Mouse (Mus musculus): Measurements from ENCODE around the gene Fastkd2. TPM values are rescaled to one million over a fixed set of nuclear protein-coding genes. Genes with fewer than 3 reads are reported as not detected.

Fastkd2 gene
- polyA plus RNA-seq, 2 experiments, result 8.2 to 42.7 TPM

GRCm38 (mm10) chr1:63764395-63764794, 34.0 kb downstream of the Fastkd2 start:
- no peak overlapping the region for H3K4me2 ChIP-seq (ENCODE audit: low read depth)
- H3K9me3 ChIP-seq (ENCODE audit: control insufficient read depth, low read length), result no peaks in the 10 kb centered on the region
- no peak for DNase-seq (ENCODE audit: low read depth in 3 of 3, low spot score in 3 of 3)
- TF ChIP-seq EP300 (IDR thresholded peaks at IDR 0.05; ENCODE audit: low read depth) (no peak), CTCF (IDR thresholded peaks at IDR 0.05; ENCODE audit: low read depth) (no peak)
- H3K4me1 ChIP-seq (replicated peaks; ENCODE audit: control insufficient read depth in 2 of 2, insufficient read depth in 2 of 2, low read length in 1 of 2), result no peaks in the 10 kb centered on the region
- H3K4me3 ChIP-seq (ENCODE audit: insufficient read depth in 1 of 2, low read depth in 2 of 2, low read length in 2 of 2), result no peak overlapping the region
- no peaks in the 10 kb centered on the region for H3K36me3 ChIP-seq (replicated peaks; ENCODE audit: control insufficient read depth, insufficient read depth, low read depth)
- H3K27ac ChIP-seq, result no peak overlapping the region
- H3K27me3 ChIP-seq (ENCODE audit: control insufficient read depth, insufficient read depth, low read length), result no peaks in the 10 kb centered on the region
- no peak overlapping the region for H3K9ac ChIP-seq (replicated peaks)
- WGBS (ENCODE audit: insufficient replicate concordance), result 63% methylated on average over 7 of the region's 7 CpGs
- no peak for ATAC-seq (ENCODE audit: insufficient read depth)

- no peak for ATAC-seq (ENCODE audit: insufficient read depth)
- no peaks in the 10 kb centered on the region for H3K27me3 ChIP-seq (ENCODE audit: control insufficient read depth, insufficient read depth, low read length)
- 55% methylated on average over 8 of the region's 8 CpGs for WGBS (ENCODE audit: insufficient replicate concordance)
- H3K4me3 ChIP-seq (ENCODE audit: insufficient read depth in 1 of 2, low read depth in 2 of 2, low read length in 2 of 2), result no peak overlapping the region
- no peak overlapping the region for H3K9ac ChIP-seq (replicated peaks)
- H3K4me1 ChIP-seq (replicated peaks; ENCODE audit: control insufficient read depth in 2 of 2, insufficient read depth in 2 of 2, low read length in 1 of 2), result no peaks in the 10 kb centered on the region
- H3K9me3 ChIP-seq (ENCODE audit: control insufficient read depth, low read length), result no peaks in the 10 kb centered on the region
- H3K36me3 ChIP-seq (replicated peaks; ENCODE audit: control insufficient read depth, insufficient read depth, low read depth), result no peaks in the 10 kb centered on the region
- no peak for DNase-seq (ENCODE audit: low read depth in 3 of 3, low spot score in 3 of 3)
- no peak overlapping the region for H3K4me2 ChIP-seq (ENCODE audit: low read depth)
- H3K27ac ChIP-seq, result no peak overlapping the region
- TF ChIP-seq CTCF (IDR thresholded peaks at IDR 0.05; ENCODE audit: low read depth) (no peak), EP300 (IDR thresholded peaks at IDR 0.05; ENCODE audit: low read depth) (no peak)
Measured at GRCm38 (mm10) chr1:63768112-63768511, 37.7 kb downstream of the Fastkd2 start.

DNA sequence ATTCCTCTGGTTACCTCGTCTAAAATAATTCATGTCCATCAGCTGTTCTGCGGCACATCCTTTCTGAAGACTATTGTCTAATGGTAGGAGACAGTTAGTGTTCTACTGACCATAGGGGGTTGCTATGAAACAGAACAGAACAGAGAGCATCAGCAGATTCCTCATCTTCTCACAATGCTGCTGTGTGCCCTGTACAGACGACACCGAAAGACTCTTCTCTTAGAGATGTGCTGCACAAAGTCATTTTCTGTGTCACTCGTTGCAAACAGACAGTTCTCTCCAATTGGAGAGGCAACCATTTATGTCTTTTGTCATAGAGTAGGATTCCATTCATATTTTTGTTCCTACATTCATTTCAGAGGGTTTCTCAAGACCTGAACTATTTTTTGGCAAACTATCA, 38.8 kb downstream of the Fastkd2 start, which contains the start of gene 4933402D24Rik:
4933402D24Rik (minus strand) TSS at position 101 of the 400 bp plus-strand sequence.
- H3K27me3 ChIP-seq (ENCODE audit: control insufficient read depth, insufficient read depth, low read length), result no peaks in the 10 kb centered on the region
- no peaks in the 10 kb centered on the region for H3K9me3 ChIP-seq (ENCODE audit: control insufficient read depth, low read length)
- no peak within 1 kb of the TSS for H3K9ac ChIP-seq (replicated peaks)
- H3K4me2 ChIP-seq (ENCODE audit: low read depth), result no peak within 1 kb of the TSS
- H3K4me3 ChIP-seq (ENCODE audit: insufficient read depth in 1 of 2, low read depth in 2 of 2, low read length in 2 of 2), result no peak within 1 kb of the TSS
- H3K27ac ChIP-seq, result no peak within 1 kb of the TSS
- TF ChIP-seq CTCF (IDR thresholded peaks at IDR 0.05; ENCODE audit: low read depth) (no peak), EP300 (IDR thresholded peaks at IDR 0.05; ENCODE audit: low read depth) (no peak)
- WGBS (ENCODE audit: insufficient replicate concordance), result 61% methylated on average over 5 of the region's 5 CpGs
- no peak for ATAC-seq (ENCODE audit: insufficient read depth)
- H3K36me3 ChIP-seq (replicated peaks; ENCODE audit: control insufficient read depth, insufficient read depth, low read depth), result no peaks in the 10 kb centered on the region
- H3K4me1 ChIP-seq (replicated peaks; ENCODE audit: control insufficient read depth in 2 of 2, insufficient read depth in 2 of 2, low read length in 1 of 2), result no peaks in the 10 kb centered on the region
- no peak for DNase-seq (ENCODE audit: low read depth in 3 of 3, low spot score in 3 of 3)

DNA sequence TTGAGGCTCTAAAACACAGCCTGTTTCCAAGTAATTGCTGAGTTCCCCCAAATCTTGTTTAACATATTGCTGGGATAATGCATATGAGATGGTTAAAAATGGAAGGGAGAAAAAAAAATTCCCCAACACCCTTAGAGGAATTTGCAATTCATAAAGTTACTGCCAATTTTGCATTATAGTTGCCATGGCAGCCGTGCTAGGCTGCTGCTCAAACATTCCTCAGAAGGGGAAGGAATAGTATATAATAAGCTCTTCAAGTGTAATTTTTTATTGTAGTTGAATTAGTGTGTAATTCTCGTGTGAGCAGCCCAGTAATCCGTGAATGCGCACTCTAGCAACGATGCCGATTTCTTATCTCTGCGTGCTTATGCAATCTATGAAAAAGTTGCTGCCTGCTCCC, 39.9 kb downstream of the Fastkd2 start:
- ATAC-seq (ENCODE audit: insufficient read depth) (no peak), DNase-seq (ENCODE audit: low read depth in 3 of 3, low spot score in 3 of 3) (no peak)
- H3K27ac ChIP-seq, result no peak overlapping the region
- H3K9me3 ChIP-seq (ENCODE audit: control insufficient read depth, low read length), result no peaks in the 10 kb centered on the region
- no peak overlapping the region for H3K4me2 ChIP-seq (ENCODE audit: low read depth)
- 79% methylated on average over 7 of the region's 7 CpGs for WGBS (ENCODE audit: insufficient replicate concordance)
- no peak overlapping the region for H3K4me3 ChIP-seq (ENCODE audit: insufficient read depth in 1 of 2, low read depth in 2 of 2, low read length in 2 of 2)
- no peaks in the 10 kb centered on the region for H3K36me3 ChIP-seq (replicated peaks; ENCODE audit: control insufficient read depth, insufficient read depth, low read depth)
- no peaks in the 10 kb centered on the region for H3K27me3 ChIP-seq (ENCODE audit: control insufficient read depth, insufficient read depth, low read length)
- no peaks in the 10 kb centered on the region for H3K4me1 ChIP-seq (replicated peaks; ENCODE audit: control insufficient read depth in 2 of 2, insufficient read depth in 2 of 2, low read length in 1 of 2)
- TF ChIP-seq EP300 (IDR thresholded peaks at IDR 0.05; ENCODE audit: low read depth) (no peak), CTCF (IDR thresholded peaks at IDR 0.05; ENCODE audit: low read depth) (no peak)
- H3K9ac ChIP-seq (replicated peaks), result no peak overlapping the region

- ATAC-seq (ENCODE audit: insufficient read depth) (no peak), DNase-seq (ENCODE audit: low read depth in 3 of 3, low spot score in 3 of 3) (no peak)
- Histone ChIP-seq H3K9me3 (ENCODE audit: control insufficient read depth, low read length) (no peaks in the 10 kb centered on the region), H3K4me2 (ENCODE audit: low read depth) (no peak overlapping the region), H3K4me3 (ENCODE audit: insufficient read depth in 1 of 2, low read depth in 2 of 2, low read length in 2 of 2) (no peak overlapping the region), H3K36me3 (replicated peaks; ENCODE audit: control insufficient read depth, insufficient read depth, low read depth) (no peaks in the 10 kb centered on the region), H3K4me1 (replicated peaks; ENCODE audit: control insufficient read depth in 2 of 2, insufficient read depth in 2 of 2, low read length in 1 of 2) (no peaks in the 10 kb centered on the region), H3K27ac (no peak overlapping the region), H3K27me3 (ENCODE audit: control insufficient read depth, insufficient read depth, low read length) (no peaks in the 10 kb centered on the region), H3K9ac (replicated peaks) (no peak overlapping the region)
- no peak for TF ChIP-seq EP300 (IDR thresholded peaks at IDR 0.05; ENCODE audit: low read depth)
- no peak for TF ChIP-seq CTCF (IDR thresholded peaks at IDR 0.05; ENCODE audit: low read depth)
- WGBS (ENCODE audit: insufficient replicate concordance), result 48% methylated on average over 1 of the region's 1 CpGs
Measured at GRCm38 (mm10) chr1:63776396-63776795, 46.0 kb downstream of the Fastkd2 start.
